Mouse (Mus musculus): ENCODE data around the gene Zfp444. TPM values are rescaled to one million over a fixed set of nuclear protein-coding genes. Genes with fewer than 3 reads are reported as not detected.

Gene Zfp444
- polyA plus RNA-seq, 1 experiment from 2014 or later = 23.7 TPM

- H3K4me1 ChIP-seq (replicated peaks; ENCODE audit: control insufficient read depth, insufficient read depth) = peaks cover 16% of the 10 kb centered on the region; the same call in 1 of the 2 replicates
Measured at GRCm38 (mm10) chr7:6143991-6144531, 28.0 kb upstream of the Zfp444 start.

GRCm38 (mm10) chr7:6145423-6146188 lies 26.4 kb upstream of the Zfp444 start:
- no peaks in the 10 kb centered on the region for H3K9me3 ChIP-seq (ENCODE audit: control insufficient read depth, low read length)
- no peak overlapping the region for H3K9ac ChIP-seq (ENCODE audit: low read length)
- peak overlapping the region; percentile 56 for H3K27ac ChIP-seq (replicated peaks)
- H3K4me1 ChIP-seq (replicated peaks; ENCODE audit: control insufficient read depth, insufficient read depth) = peaks cover 16% of the 10 kb centered on the region; the same call in 1 of the 2 replicates
- no peak overlapping the region for H3K4me3 ChIP-seq (ENCODE audit: low read depth, low read length)
- ATAC-seq (ENCODE audit: low FRiP score, low TSS enrichment) = peak; percentile 24; the same call in 1 of the 2 replicates
- 0 out of 2 replicates have a peak, but pooled peaks cover 3% of the 10 kb centered on the region for H3K36me3 ChIP-seq (ENCODE audit: control insufficient read depth, insufficient read depth, low read length)
- WGBS = 72% methylated on average over 8 of the region's 8 CpGs
- H3K27me3 ChIP-seq (ENCODE audit: control insufficient read depth, insufficient read depth, low read length) = no peaks in the 10 kb centered on the region
- TF ChIP-seq EP300 (optimal IDR thresholded peaks at IDR 0.05) (no peak), CTCF (IDR thresholded peaks at IDR 0.05; ENCODE audit: low read depth) (no peak)
- no peak overlapping the region for H3K4me2 ChIP-seq (replicated peaks; ENCODE audit: low read depth)
- DNase-seq (ENCODE audit: low spot score) = no peak

More at GRCm38 (mm10) chr7:6143991-6144531, 28.0 kb upstream of the Zfp444 start:
- no peak for DNase-seq (ENCODE audit: low spot score)
- H3K27ac ChIP-seq (replicated peaks) = peak overlapping the region; percentile 30; the same call in 1 of the 2 replicates
- TF ChIP-seq CTCF (IDR thresholded peaks at IDR 0.05; ENCODE audit: low read depth) = no peak
- no peak for TF ChIP-seq EP300 (optimal IDR thresholded peaks at IDR 0.05)
- 34% methylated on average over 2 of the region's 2 CpGs for WGBS
- H3K36me3 ChIP-seq (ENCODE audit: control insufficient read depth, insufficient read depth, low read length) = 0 out of 2 replicates have a peak, but pooled peaks cover 3% of the 10 kb centered on the region
- H3K4me3 ChIP-seq (ENCODE audit: low read depth, low read length) = no peak overlapping the region
- H3K27me3 ChIP-seq (ENCODE audit: control insufficient read depth, insufficient read depth, low read length) = no peaks in the 10 kb centered on the region
- H3K4me2 ChIP-seq (replicated peaks; ENCODE audit: low read depth) = no peak overlapping the region
- no peak for ATAC-seq (ENCODE audit: low FRiP score, low TSS enrichment)
- no peaks in the 10 kb centered on the region for H3K9me3 ChIP-seq (ENCODE audit: control insufficient read depth, low read length)
- H3K9ac ChIP-seq (ENCODE audit: low read length) = no peak overlapping the region

GRCm38 (mm10) chr7:6146194-6146981 lies 25.6 kb upstream of the Zfp444 start:
- H3K27ac ChIP-seq (replicated peaks) = peak overlapping the region; percentile 77
- H3K4me1 ChIP-seq (replicated peaks; ENCODE audit: control insufficient read depth, insufficient read depth) = peaks cover 16% of the 10 kb centered on the region; the same call in 1 of the 2 replicates
- TF ChIP-seq EP300 (optimal IDR thresholded peaks at IDR 0.05) (no peak), CTCF (IDR thresholded peaks at IDR 0.05; ENCODE audit: low read depth) (no peak)
- 0 out of 2 replicates have a peak, but pooled peaks cover 3% of the 10 kb centered on the region for H3K36me3 ChIP-seq (ENCODE audit: control insufficient read depth, insufficient read depth, low read length)
- H3K27me3 ChIP-seq (ENCODE audit: control insufficient read depth, insufficient read depth, low read length) = no peaks in the 10 kb centered on the region
- no peaks in the 10 kb centered on the region for H3K9me3 ChIP-seq (ENCODE audit: control insufficient read depth, low read length)
- ATAC-seq (ENCODE audit: low FRiP score, low TSS enrichment) = no peak
- no peak for DNase-seq (ENCODE audit: low spot score)
- no peak overlapping the region for H3K4me3 ChIP-seq (ENCODE audit: low read depth, low read length)
- H3K4me2 ChIP-seq (replicated peaks; ENCODE audit: low read depth) = no peak overlapping the region
- 53% methylated on average over 7 of the region's 7 CpGs for WGBS
- no peak overlapping the region for H3K9ac ChIP-seq (ENCODE audit: low read length)

- Histone ChIP-seq H3K4me3 (ENCODE audit: low read depth, low read length) (no peak overlapping the region), H3K9ac (ENCODE audit: low read length) (no peak overlapping the region), H3K36me3 (ENCODE audit: control insufficient read depth, insufficient read depth, low read length) (0 out of 2 replicates have a peak, but pooled peaks cover 2% of the 10 kb centered on the region), H3K4me2 (replicated peaks; ENCODE audit: low read depth) (no peak overlapping the region), H3K27me3 (ENCODE audit: control insufficient read depth, insufficient read depth, low read length) (no peaks in the 10 kb centered on the region), H3K27ac (replicated peaks) (peak overlapping the region; percentile 77), H3K9me3 (ENCODE audit: control insufficient read depth, low read length) (no peaks in the 10 kb centered on the region), H3K4me1 (replicated peaks; ENCODE audit: control insufficient read depth, insufficient read depth) (peaks cover 18% of the 10 kb centered on the region; the same call in 1 of the 2 replicates)
- no peak for ATAC-seq (ENCODE audit: low FRiP score, low TSS enrichment)
- 6% methylated on average over 2 of the region's 2 CpGs for WGBS
- peak; percentile 41 for DNase-seq (ENCODE audit: low spot score)
- TF ChIP-seq EP300 (optimal IDR thresholded peaks at IDR 0.05) = no peak
Measured at GRCm38 (mm10) chr7:6146982-6147325, 25.1 kb upstream of the Zfp444 start.

GRCm38 (mm10) chr7:6147688-6148087 lies 24.3 kb upstream of the Zfp444 start:
- Histone ChIP-seq H3K27ac (replicated peaks) (peak overlapping the region; percentile 77), H3K9me3 (ENCODE audit: control insufficient read depth, low read length) (no peaks in the 10 kb centered on the region), H3K4me2 (replicated peaks; ENCODE audit: low read depth) (no peak overlapping the region), H3K4me3 (ENCODE audit: low read depth, low read length) (no peak overlapping the region), H3K9ac (ENCODE audit: low read length) (0 out of 2 replicates have a peak overlapping the region, but pooled peaks have one; percentile 13), H3K27me3 (ENCODE audit: control insufficient read depth, insufficient read depth, low read length) (no peaks in the 10 kb centered on the region), H3K36me3 (ENCODE audit: control insufficient read depth, insufficient read depth, low read length) (no peaks in the 10 kb centered on the region), H3K4me1 (replicated peaks; ENCODE audit: control insufficient read depth, insufficient read depth) (peaks cover 20% of the 10 kb centered on the region; the same call in 1 of the 2 replicates)
- TF ChIP-seq EP300 (optimal IDR thresholded peaks at IDR 0.05) (no peak), CTCF (IDR thresholded peaks at IDR 0.05; ENCODE audit: low read depth) (no peak)
- ATAC-seq (ENCODE audit: low FRiP score, low TSS enrichment) (peak; percentile 79), DNase-seq (ENCODE audit: low spot score) (peak; percentile 62)
- WGBS = 38% methylated on average over 5 of the region's 5 CpGs

All from stomach, postnatal 0 days (tissue).